Mouse (Mus musculus): ENCODE results near the gene Gm8212.
"Not testable (repeated sequence)": the region's sequence is repeated elsewhere in the genome, so short reads cannot be mapped to it uniquely, and the experiment has no call there.

The Gm8212 gene

GRCm38 (mm10) chr14:44197361-44197760, at the start of gene Gm8212:
TSS of gene Gm8212 (plus strand) at chr14:44197661.
- DNase-seq (ENCODE audit: low read depth, low spot score) = not testable (repeated sequence)

DNA sequence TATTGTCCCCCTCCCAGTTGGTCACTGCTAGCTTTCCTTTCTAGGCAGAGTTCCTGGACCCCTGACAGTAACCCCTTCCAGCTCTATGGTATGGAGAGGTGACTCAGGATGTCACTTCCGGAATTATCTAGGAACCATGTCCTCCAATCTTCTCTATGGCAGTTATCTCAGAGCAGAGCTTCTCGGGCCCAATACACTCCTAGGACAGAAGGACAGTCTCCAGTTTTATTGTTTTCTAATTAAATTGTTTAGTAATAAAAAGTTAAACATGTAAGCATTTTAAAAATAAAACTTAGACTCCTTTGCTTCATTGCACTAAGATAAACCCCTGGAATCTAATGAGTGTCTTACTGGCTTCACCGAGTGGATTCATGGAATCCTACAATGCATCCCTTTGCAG, 15.7 kb downstream of the Gm8212 start, which contains the start of gene 4930503E14Rik:
Gene 4930503E14Rik (minus strand): TSS at position 101 of the 400 bp plus-strand sequence.
- not testable (repeated sequence) for DNase-seq (ENCODE audit: low read depth, low spot score)

- DNase-seq (ENCODE audit: low read depth, low spot score) = no peak
Observed at GRCm38 (mm10) chr14:44248039-44248438, 50.6 kb downstream of the Gm8212 start.
